Mouse (Mus musculus) frontal cortex, postnatal 14 days (tissue): ENCODE results near the gene Eps8l2.
A peak's percentile ranks its signal among the peaks of the same experiment; 100 is the strongest.

Experiments used
- DNase-seq, 2 experiments: peaks; one replicate each; pipeline ENCODE4 v3.0.0; 2022; ENCODE audit warnings: low spot score in 2 of 2

Gene Eps8l2

GRCm38 (mm10) chr7:141330706-141331105 lies 8.0 kb upstream of the Eps8l2 start:
- DNase-seq = no peak

GRCm38 (mm10) chr7:141331990-141332389 lies 6.7 kb upstream of the Eps8l2 start:
- DNase-seq = no peak

GRCm38 (mm10) chr7:141335044-141335579 lies 3.6 kb upstream of the Eps8l2 start:
- DNase-seq = no peak

- DNase-seq = no peak
Measured at GRCm38 (mm10) chr7:141335682-141336081, 3.0 kb upstream of the Eps8l2 start.

- no peak for DNase-seq
Measured at GRCm38 (mm10) chr7:141336296-141336695, 2.4 kb upstream of the Eps8l2 start.

GRCm38 (mm10) chr7:141337716-141338416 lies 814 bp upstream of the Eps8l2 start:
- no peak for DNase-seq

- DNase-seq = no peak
Measured at GRCm38 (mm10) chr7:141339215-141339920, 688 bp downstream of the Eps8l2 start.

GRCm38 (mm10) chr7:141340023-141340422 lies 1.3 kb downstream of the Eps8l2 start:
- DNase-seq = no peak

- no peak for DNase-seq
Measured at GRCm38 (mm10) chr7:141340476-141340875, 1.8 kb downstream of the Eps8l2 start.

GRCm38 (mm10) chr7:141341689-141342226 lies 3.1 kb downstream of the Eps8l2 start:
- no peak for DNase-seq

- no peak for DNase-seq
Measured at GRCm38 (mm10) chr7:141343230-141343629, 4.5 kb downstream of the Eps8l2 start.

- no peak for DNase-seq
Measured at GRCm38 (mm10) chr7:141343696-141344095, 5.0 kb downstream of the Eps8l2 start.

- DNase-seq = no peak
Measured at GRCm38 (mm10) chr7:141344787-141345186, 6.1 kb downstream of the Eps8l2 start.

GRCm38 (mm10) chr7:141351061-141351460 lies 12.4 kb downstream of the Eps8l2 start:
- no peak for DNase-seq

GRCm38 (mm10) chr7:141355051-141355450 lies 16.4 kb downstream of the Eps8l2 start:
- no peak for DNase-seq

GRCm38 (mm10) chr7:141355626-141356326 lies 17.1 kb downstream of the Eps8l2 start:
- DNase-seq = no peak

- no peak for DNase-seq
Measured at GRCm38 (mm10) chr7:141356971-141357370, 18.3 kb downstream of the Eps8l2 start.

- DNase-seq = no peak
Measured at GRCm38 (mm10) chr7:141361510-141361909, 22.8 kb downstream of the Eps8l2 start.

GRCm38 (mm10) chr7:141363106-141363751 lies 24.5 kb downstream of the Eps8l2 start:
- peak in 1 of 2 experiments; percentile 54 for DNase-seq

GRCm38 (mm10) chr7:141363752-141364125 lies 25.1 kb downstream of the Eps8l2 start:
- no peak for DNase-seq

GRCm38 (mm10) chr7:141364349-141365048 lies 25.8 kb downstream of the Eps8l2 start:
- no peak for DNase-seq
